Mouse (Mus musculus) left cerebral cortex, postnatal 25 days (tissue): ENCODE results near the gene Il2rb. TPM values are rescaled to one million over a fixed set of nuclear protein-coding genes. Genes with fewer than 3 reads are reported as not detected.
A peak's percentile ranks its signal among the peaks of the same experiment; 100 is the strongest.

Experiments
- DNase-seq, 2 experiments: peaks; one replicate each; pipeline ENCODE4 v3.0.0; 2022; ENCODE audit warnings: low spot score in 2 of 2, mixed read lengths in 1 of 2
- intact Hi-C: fragments of 180-260 bp; cut with DNase I; formaldehyde crosslinking; loops from one replicate; pipeline ENCODE4 v1.15.1; 2025
- total RNA-seq, 2 experiments: library from RNA; stranded (reverse); gene quantifications; 2 replicates each; pipeline ENCODE4 v1.2.3; 2021

The Il2rb gene
- total RNA-seq, 2 experiments from 2014 or later: 0.23 TPM; not detected in 1

- intact Hi-C loops: no loop called here
- DNase-seq: no peak
Measured at GRCm38 (mm10) chr15:78489248-78489647, 5.8 kb downstream of the Il2rb start.

- intact Hi-C loops: no loop called here
- no peak for DNase-seq
Measured at GRCm38 (mm10) chr15:78487066-78487465, 8.0 kb downstream of the Il2rb start.

GRCm38 (mm10) chr15:78486564-78486963 is 8.5 kb downstream of the Il2rb start:
- intact Hi-C loops: no loop called here
- no peak for DNase-seq

- peak in 1 of 2 experiments; percentile 35 for DNase-seq
- intact Hi-C loops: no loop called here
Measured at GRCm38 (mm10) chr15:78483311-78483710, 11.8 kb downstream of the Il2rb start.

GRCm38 (mm10) chr15:78482518-78482917 is 12.6 kb downstream of the Il2rb start:
- intact Hi-C loops: no loop called here
- DNase-seq: no peak

- intact Hi-C loops: no loop called here
- no peak for DNase-seq
Measured at GRCm38 (mm10) chr15:78481448-78482000, 13.5 kb downstream of the Il2rb start.

- intact Hi-C loops: no loop called here
- DNase-seq: no peak
Measured at GRCm38 (mm10) chr15:78480991-78481390, 14.1 kb downstream of the Il2rb start.

- no peak for DNase-seq
- intact Hi-C loops: no loop called here
Measured at GRCm38 (mm10) chr15:78480111-78480510, 15.0 kb downstream of the Il2rb start.

GRCm38 (mm10) chr15:78479470-78479869 is 15.6 kb downstream of the Il2rb start:
- DNase-seq: peak in 1 of 2 experiments; percentile 32
- intact Hi-C loops: no loop called here

- DNase-seq: no peak
- intact Hi-C loops: no loop called here
Measured at GRCm38 (mm10) chr15:78478073-78478472, 17.0 kb downstream of the Il2rb start.

- intact Hi-C loops: no loop called here
Measured at GRCm38 (mm10) chr15:78476878-78477277, 18.2 kb downstream of the Il2rb start.

GRCm38 (mm10) chr15:78475604-78476031 is 19.5 kb downstream of the Il2rb start:
- intact Hi-C loops: no loop called here
- DNase-seq: no peak

More at GRCm38 (mm10) chr15:78476878-78477277, 18.2 kb downstream of the Il2rb start:
- DNase-seq: no peak

- intact Hi-C loops: no loop called here
- DNase-seq: no peak
Measured at GRCm38 (mm10) chr15:78473442-78473841, 21.6 kb downstream of the Il2rb start.

GRCm38 (mm10) chr15:78471902-78472301 is 23.2 kb downstream of the Il2rb start:
- no peak for DNase-seq
- intact Hi-C loops: no loop called here

- intact Hi-C loops: no loop called here
- DNase-seq: no peak
Measured at GRCm38 (mm10) chr15:78470495-78471276, 24.4 kb downstream of the Il2rb start.

- intact Hi-C loops: no loop called here
- no peak for DNase-seq
Measured at GRCm38 (mm10) chr15:78468379-78468937, 26.6 kb downstream of the Il2rb start, which contains the start of gene Tmprss6. Gene Tmprss6, minus strand, starts transcription at chr15:78468634.

GRCm38 (mm10) chr15:78467570-78467969 is 27.5 kb downstream of the Il2rb start:
- no peak for DNase-seq
- intact Hi-C loops: no loop called here

GRCm38 (mm10) chr15:78466809-78467208 is 28.3 kb downstream of the Il2rb start:
- intact Hi-C loops: no loop called here
- no peak for DNase-seq

- no peak for DNase-seq
- intact Hi-C loops: no loop called here
Measured at GRCm38 (mm10) chr15:78462981-78463380, 32.1 kb downstream of the Il2rb start.

- intact Hi-C loops: no loop called here
- DNase-seq: no peak
Measured at GRCm38 (mm10) chr15:78457193-78457592, 37.9 kb downstream of the Il2rb start.

- intact Hi-C loops: no loop called here
- DNase-seq: no peak
Measured at GRCm38 (mm10) chr15:78456051-78456450, 39.0 kb downstream of the Il2rb start.
